Mouse (Mus musculus) cerebellum, postnatal 25 days (tissue): ENCODE measurements around the gene Dusp3.
"Not testable (repeated sequence)": the region's sequence is repeated elsewhere in the genome, so short reads cannot be mapped to it uniquely, and the experiment has no call there.

Experiments used
- DNase-seq, 2 experiments: peaks; one replicate each; pipeline ENCODE4 v3.0.0; 2021; ENCODE audit warnings: mixed read lengths in 2 of 2

The Dusp3 gene

GRCm38 (mm10) chr11:102010140-102010539, 23.3 kb upstream of the Dusp3 start:
- DNase-seq: peak; percentile 77 to 81

GRCm38 (mm10) chr11:102008954-102009637, 22.3 kb upstream of the Dusp3 start:
- DNase-seq: no peak

- DNase-seq: no peak
Measured at GRCm38 (mm10) chr11:102008372-102008771, 21.6 kb upstream of the Dusp3 start.

- DNase-seq: peak in 1 of 2 experiments; percentile 54
Measured at GRCm38 (mm10) chr11:102006688-102007087, 19.9 kb upstream of the Dusp3 start.

- no peak for DNase-seq
Measured at GRCm38 (mm10) chr11:102006271-102006670, 19.5 kb upstream of the Dusp3 start.

GRCm38 (mm10) chr11:102004251-102004650, 17.4 kb upstream of the Dusp3 start:
- DNase-seq: peak in 1 of 2 experiments; percentile 61

GRCm38 (mm10) chr11:101999466-101999865, 12.7 kb upstream of the Dusp3 start:
- peak in 1 of 2 experiments; percentile 40 for DNase-seq

GRCm38 (mm10) chr11:101998258-101998657, 11.4 kb upstream of the Dusp3 start:
- DNase-seq: no peak

GRCm38 (mm10) chr11:101995938-101996337, 9.1 kb upstream of the Dusp3 start:
- DNase-seq: no peak

- peak in 1 of 2 experiments; percentile 54 for DNase-seq
Measured at GRCm38 (mm10) chr11:101994100-101994499, 7.3 kb upstream of the Dusp3 start.

- DNase-seq: no peak
Measured at GRCm38 (mm10) chr11:101992411-101992810, 5.6 kb upstream of the Dusp3 start.

- DNase-seq: no peak
Measured at GRCm38 (mm10) chr11:101991813-101992212, 5.0 kb upstream of the Dusp3 start.

GRCm38 (mm10) chr11:101990244-101990643, 3.4 kb upstream of the Dusp3 start:
- DNase-seq: no peak

- peak; percentile 91 to 92 for DNase-seq
Measured at GRCm38 (mm10) chr11:101985990-101986389, 823 bp downstream of the Dusp3 start.

GRCm38 (mm10) chr11:101985450-101985849, 1.4 kb downstream of the Dusp3 start:
- DNase-seq: not testable (repeated sequence)

GRCm38 (mm10) chr11:101984054-101985025, 2.5 kb downstream of the Dusp3 start, which contains the start of gene Cfap97d1:
TSS of gene Cfap97d1 (plus strand) at chr11:101984279.
- peak; percentile 93 to 97 for DNase-seq

GRCm38 (mm10) chr11:101983431-101983921, 3.3 kb downstream of the Dusp3 start:
- DNase-seq: no peak

- no peak for DNase-seq
Measured at GRCm38 (mm10) chr11:101982981-101983411, 3.8 kb downstream of the Dusp3 start.

GRCm38 (mm10) chr11:101981850-101982249, 5.0 kb downstream of the Dusp3 start:
- no peak for DNase-seq

- no peak for DNase-seq
Measured at GRCm38 (mm10) chr11:101980603-101981157, 6.1 kb downstream of the Dusp3 start.

- peak in 1 of 2 experiments; percentile 57 for DNase-seq
Measured at GRCm38 (mm10) chr11:101979140-101979539, 7.7 kb downstream of the Dusp3 start.

GRCm38 (mm10) chr11:101976949-101977348, 9.9 kb downstream of the Dusp3 start:
- no peak for DNase-seq

- DNase-seq: peak in 1 of 2 experiments; percentile 71
Measured at GRCm38 (mm10) chr11:101974923-101975322, 11.9 kb downstream of the Dusp3 start.
